Mouse (Mus musculus): ENCODE data around the gene Igf2. TPM values are rescaled to one million over a fixed set of nuclear protein-coding genes. Genes with fewer than 3 reads are reported as not detected.

Gene Igf2
- total RNA-seq, 1 experiment from 2014 or later, result not detected

DNA sequence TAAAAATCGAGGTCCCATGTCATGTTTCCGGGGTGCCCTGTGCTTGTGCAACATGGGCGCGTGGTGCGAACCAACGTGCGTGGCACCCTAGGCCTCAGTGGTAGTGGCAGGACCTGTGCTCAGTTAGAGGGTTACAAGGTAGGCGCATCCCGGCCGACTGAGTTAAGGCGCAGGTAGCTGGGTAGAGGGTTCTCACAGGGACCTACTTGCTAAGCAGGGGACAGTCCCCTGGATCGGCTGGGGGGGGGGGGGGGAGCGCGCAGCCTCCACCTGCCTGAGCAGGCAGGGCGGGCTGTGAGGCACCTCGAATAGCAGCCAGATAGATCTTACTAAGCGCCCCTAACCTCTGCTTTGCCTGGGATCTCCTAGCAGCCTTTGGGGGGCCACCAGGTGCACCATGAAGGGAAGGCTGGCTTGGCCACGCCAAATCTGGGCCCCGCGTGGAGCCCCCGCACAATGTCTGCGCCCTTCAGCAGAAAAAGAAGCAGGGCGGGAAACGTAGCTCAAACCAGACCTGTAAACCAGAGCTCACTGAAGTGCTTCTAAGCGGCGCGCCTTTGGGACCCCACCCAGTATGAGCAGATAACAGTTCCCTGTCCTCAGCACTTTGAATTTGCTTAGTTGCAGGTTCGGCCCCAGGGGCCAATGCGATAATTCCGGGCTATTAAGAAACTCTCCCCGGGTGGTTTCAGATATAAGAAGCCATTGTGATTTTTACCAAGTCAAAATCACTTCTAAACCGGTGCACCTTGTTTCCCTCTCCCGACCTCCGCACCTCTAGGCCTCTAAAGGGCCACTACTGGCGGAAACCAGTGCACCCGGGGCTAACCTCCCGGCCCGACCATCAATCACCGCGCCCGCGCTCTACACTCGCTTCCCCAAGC, 6.6 kb downstream of the Igf2 start:
- no peak for ATAC-seq (replicated peaks; ENCODE audit: insufficient number of reproducible peaks, low FRiP score, low TSS enrichment, poor library complexity, severe bottlenecking)

DNA sequence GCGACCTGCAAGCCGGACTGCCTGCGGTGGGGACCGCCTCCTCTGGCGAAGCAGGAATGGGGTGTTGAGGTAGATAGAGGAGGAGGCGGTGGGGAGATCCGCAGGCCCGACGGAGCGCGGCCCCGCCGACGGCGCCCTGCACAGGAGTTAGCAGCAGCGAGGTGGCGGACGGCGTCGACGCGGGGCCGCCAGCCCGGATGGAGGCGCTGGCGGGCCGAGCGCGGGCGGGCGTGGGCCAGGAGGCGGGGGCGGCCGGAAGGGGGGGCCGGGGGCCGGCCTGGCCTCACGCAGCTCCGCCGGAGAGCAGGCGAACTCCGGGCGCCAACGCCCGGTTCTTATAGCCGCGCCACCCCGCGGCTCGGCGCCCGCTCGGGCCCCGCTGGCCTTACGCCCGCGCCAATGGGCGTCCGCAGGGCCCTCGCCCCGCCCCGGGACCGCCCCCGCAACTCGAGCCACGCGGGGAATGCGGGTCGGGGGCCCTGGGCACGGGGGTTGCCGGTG, 7.4 kb downstream of the Igf2 start:
- no peak for ATAC-seq (replicated peaks; ENCODE audit: insufficient number of reproducible peaks, low FRiP score, low TSS enrichment, poor library complexity, severe bottlenecking)

DNA sequence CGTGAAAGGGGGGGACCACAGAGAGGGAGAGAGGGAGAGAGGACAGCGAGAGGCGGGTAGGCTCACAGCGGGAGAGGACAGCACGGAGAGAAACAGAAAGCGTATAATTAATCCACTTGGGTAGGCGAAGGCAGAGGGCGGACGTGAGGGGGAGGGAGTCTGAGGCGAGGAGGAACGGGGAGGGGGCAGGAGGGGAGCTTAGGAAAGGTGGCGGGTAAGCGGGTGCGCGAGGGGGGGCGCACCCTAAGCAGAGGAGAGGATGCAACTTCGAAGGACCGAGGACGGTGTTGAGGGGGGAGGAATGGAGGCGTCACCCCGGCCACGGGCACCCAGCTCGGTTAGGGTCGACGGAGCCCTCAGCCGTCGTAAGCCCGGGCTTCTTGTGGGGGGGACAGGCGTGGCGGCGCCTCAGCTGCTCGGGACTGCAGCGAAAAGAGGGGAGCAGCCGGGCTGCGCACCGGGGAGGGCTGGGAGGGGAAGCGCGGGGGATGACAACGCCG, 7.9 kb downstream of the Igf2 start:
- ATAC-seq (replicated peaks; ENCODE audit: insufficient number of reproducible peaks, low FRiP score, low TSS enrichment, poor library complexity, severe bottlenecking), result no peak

DNA sequence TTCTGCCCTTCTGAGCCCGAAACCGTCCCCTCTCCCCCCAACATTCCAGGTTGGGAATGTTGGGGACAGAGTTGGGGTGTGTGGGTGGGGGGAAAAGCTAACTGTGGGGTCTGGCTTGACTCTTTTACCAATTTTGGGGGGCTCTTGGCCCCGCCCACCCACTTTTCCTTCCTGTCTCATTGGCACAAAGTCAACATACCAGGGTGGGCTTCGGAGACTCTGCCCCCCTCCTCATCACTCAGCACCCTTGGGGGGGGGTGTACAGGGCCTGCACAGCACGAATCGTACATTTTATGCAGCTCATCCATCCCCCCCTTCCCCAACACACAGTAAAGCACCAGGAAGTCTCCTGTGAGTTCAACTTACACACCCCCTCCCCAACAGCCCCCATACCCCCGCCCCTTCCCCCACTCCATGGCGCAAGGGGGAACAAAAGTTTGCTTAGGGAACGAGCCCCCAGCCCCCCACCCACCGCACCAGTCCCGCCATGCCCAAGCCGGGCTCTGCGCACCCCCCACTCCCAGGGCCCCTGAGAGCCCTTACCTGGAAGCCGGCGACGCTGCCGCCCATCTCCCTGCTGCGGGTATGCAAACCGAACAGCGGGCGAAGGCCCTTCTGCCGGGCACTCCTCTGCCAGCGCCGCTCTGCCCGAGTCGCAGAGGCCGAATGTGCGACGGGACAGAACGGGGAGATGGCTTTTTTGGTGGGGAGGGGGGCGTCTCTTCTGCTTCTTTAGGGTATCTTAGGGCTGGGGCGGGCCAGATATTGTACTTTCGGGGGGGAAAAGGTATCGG, 8.6 kb downstream of the Igf2 start:
- no peak for ATAC-seq (replicated peaks; ENCODE audit: insufficient number of reproducible peaks, low FRiP score, low TSS enrichment, poor library complexity, severe bottlenecking)

GRCm38 (mm10) chr7:142657341-142657791, 9.2 kb downstream of the Igf2 start:
- ATAC-seq (replicated peaks; ENCODE audit: insufficient number of reproducible peaks, low FRiP score, low TSS enrichment, poor library complexity, severe bottlenecking), result no peak

GRCm38 (mm10) chr7:142656055-142656454, 10.6 kb downstream of the Igf2 start:
- ATAC-seq (replicated peaks; ENCODE audit: insufficient number of reproducible peaks, low FRiP score, low TSS enrichment, poor library complexity, severe bottlenecking), result no peak

- ATAC-seq (replicated peaks; ENCODE audit: insufficient number of reproducible peaks, low FRiP score, low TSS enrichment, poor library complexity, severe bottlenecking), result no peak
Observed at GRCm38 (mm10) chr7:142655633-142656032, 11.0 kb downstream of the Igf2 start.

DNA sequence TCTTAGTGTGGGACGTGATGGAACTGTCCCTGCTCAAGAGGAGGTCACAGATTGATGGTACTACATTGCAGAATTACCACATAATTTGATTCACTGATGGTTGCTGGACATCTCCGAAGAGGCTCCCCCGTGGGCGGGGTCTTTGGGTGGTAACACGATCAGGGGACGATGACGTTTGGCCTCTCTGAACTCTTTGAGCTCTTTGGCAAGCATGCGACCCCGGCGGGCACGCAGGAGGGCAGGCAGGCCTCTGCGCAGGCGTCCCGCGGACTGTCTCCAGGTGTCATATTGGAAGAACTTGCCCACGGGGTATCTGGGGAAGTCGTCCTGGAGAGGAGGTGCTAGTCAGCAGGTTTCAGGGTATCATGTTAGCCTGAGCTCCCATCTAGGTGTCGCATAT, 12.9 kb downstream of the Igf2 start:
- no peak for ATAC-seq (replicated peaks; ENCODE audit: insufficient number of reproducible peaks, low FRiP score, low TSS enrichment, poor library complexity, severe bottlenecking)

DNA sequence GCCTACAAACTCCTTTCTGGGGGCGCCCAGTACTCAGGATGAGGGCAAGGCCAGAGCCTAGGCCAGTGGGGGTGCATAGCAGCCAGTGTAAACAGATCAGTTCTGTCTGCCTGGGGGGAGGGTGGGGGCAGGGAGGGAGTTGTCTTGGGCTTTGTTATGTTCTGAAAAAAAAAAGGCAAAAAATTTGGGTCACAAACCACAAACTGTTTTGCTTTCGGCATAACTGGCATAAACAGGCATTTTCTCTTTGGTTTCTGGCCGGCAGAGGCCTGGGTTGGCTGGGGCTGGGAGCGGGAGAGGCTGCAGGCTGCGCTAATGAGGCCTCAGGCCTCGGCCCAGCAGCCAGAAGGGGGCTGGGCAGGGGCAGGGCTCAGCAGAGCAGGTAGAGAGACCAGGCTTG, 19.9 kb downstream of the Igf2 start:
- no peak for ATAC-seq (replicated peaks; ENCODE audit: insufficient number of reproducible peaks, low FRiP score, low TSS enrichment, poor library complexity, severe bottlenecking)

- no peak for ATAC-seq (replicated peaks; ENCODE audit: insufficient number of reproducible peaks, low FRiP score, low TSS enrichment, poor library complexity, severe bottlenecking)
Observed at GRCm38 (mm10) chr7:142645045-142645444, 21.6 kb downstream of the Igf2 start.

DNA sequence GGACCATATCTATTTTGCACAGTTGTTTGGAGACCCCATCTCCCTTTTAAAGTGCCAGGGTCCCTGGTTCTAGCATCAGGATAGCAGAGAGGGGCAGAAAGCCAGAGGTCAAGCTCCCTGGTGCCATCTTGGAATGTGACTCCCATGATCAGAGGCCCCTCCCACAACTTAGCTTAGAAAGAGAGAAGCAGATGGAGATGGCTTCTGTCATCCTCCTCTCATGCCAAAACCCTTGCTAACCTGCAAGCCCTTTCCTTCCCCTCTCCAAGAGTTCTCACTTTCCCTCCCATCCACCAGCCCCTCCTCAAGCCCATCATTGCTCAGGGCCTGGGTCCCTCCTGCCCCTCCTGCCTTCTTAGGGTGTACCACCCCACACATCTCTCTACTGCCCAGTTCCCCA, 30.4 kb downstream of the Igf2 start:
- no peak for ATAC-seq (replicated peaks; ENCODE audit: insufficient number of reproducible peaks, low FRiP score, low TSS enrichment, poor library complexity, severe bottlenecking)

DNA sequence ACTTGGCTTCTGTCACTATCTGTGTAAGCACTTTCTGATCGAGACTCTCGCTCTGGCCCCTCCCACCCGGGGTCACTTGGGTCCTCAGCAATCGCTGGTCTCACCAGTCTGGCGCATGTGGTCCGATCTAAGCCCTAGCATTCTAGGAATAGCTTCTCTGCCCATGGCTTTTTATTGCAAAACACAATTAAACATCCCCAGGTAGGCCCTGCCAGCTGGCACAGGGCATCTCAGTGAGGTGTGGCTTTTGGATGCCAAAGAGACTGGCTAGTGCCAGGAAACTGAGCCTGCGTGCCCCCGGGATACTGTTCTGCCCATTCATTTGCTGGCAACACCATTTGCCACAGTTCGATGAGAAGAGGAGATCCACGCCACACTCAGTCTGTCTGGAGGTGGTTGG, 35.9 kb downstream of the Igf2 start:
- no peak for ATAC-seq (replicated peaks; ENCODE audit: insufficient number of reproducible peaks, low FRiP score, low TSS enrichment, poor library complexity, severe bottlenecking)

GRCm38 (mm10) chr7:142629806-142630205, 36.8 kb downstream of the Igf2 start:
- ATAC-seq (replicated peaks; ENCODE audit: insufficient number of reproducible peaks, low FRiP score, low TSS enrichment, poor library complexity, severe bottlenecking), result no peak

GRCm38 (mm10) chr7:142622180-142622579, 44.4 kb downstream of the Igf2 start:
- no peak for ATAC-seq (replicated peaks; ENCODE audit: insufficient number of reproducible peaks, low FRiP score, low TSS enrichment, poor library complexity, severe bottlenecking)

GRCm38 (mm10) chr7:142613077-142613476, 53.5 kb downstream of the Igf2 start:
- no peak for ATAC-seq (replicated peaks; ENCODE audit: insufficient number of reproducible peaks, low FRiP score, low TSS enrichment, poor library complexity, severe bottlenecking)

DNA sequence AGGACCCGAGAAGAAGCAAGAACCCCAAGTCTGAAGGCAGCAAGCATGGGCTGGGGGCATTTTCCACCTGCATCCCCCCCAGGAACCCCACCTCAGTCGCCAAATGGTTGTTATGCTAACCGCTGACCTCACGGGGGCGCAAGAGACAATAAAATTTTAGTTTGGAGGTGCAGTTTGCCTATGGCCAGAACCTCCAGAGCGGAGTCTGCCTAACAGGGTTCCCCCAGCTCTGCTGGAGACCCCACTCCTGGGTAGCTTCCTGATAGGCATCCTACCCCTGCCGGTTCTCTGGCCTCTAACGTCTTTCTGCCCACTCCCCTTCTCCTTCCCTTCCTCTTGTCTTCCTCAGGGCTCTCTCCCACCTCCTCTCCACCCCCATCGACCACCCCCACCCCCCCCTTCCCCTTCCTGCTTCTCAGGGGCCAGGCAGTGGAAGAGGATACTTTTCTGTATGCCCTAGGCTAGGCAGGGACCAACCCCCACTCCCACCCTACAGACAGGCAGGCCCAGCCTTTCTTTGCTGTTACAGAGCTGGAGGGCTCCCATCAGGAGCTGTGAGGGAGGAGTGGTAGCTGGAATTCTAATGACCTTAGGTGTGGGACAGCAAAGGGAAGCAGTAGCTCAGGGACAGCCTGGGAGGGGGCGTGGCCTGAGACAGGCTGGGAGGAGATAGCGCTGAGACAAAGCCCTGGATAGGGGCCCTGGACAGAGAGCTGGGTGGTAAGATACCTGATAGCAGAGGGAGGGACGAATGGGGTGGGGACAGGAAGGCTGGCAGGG, 55.8 kb downstream of the Igf2 start:
- no peak for ATAC-seq (replicated peaks; ENCODE audit: insufficient number of reproducible peaks, low FRiP score, low TSS enrichment, poor library complexity, severe bottlenecking)

GRCm38 (mm10) chr7:142600921-142601320, 65.7 kb downstream of the Igf2 start:
- no peak for ATAC-seq (replicated peaks; ENCODE audit: insufficient number of reproducible peaks, low FRiP score, low TSS enrichment, poor library complexity, severe bottlenecking)
